Mouse (Mus musculus) left cerebral cortex, adult 18-20 months (tissue): ENCODE data around the gene Bivm. TPM values are rescaled to one million over a fixed set of nuclear protein-coding genes. Genes with fewer than 3 reads are reported as not detected.

Experiments used
- DNase-seq, 2 experiments: peaks; one replicate each; pipeline ENCODE4 v3.0.0; 2021 to 2022; ENCODE audit warnings: low spot score in 2 of 2, mixed read lengths in 1 of 2
- total RNA-seq, 2 experiments: library from RNA; stranded (reverse); gene quantifications; 2 replicates each; pipeline ENCODE4 v1.2.3; 2021

The Bivm gene
- total RNA-seq, 2 experiments from 2014 or later, result 30.0 to 34.6 TPM

DNA sequence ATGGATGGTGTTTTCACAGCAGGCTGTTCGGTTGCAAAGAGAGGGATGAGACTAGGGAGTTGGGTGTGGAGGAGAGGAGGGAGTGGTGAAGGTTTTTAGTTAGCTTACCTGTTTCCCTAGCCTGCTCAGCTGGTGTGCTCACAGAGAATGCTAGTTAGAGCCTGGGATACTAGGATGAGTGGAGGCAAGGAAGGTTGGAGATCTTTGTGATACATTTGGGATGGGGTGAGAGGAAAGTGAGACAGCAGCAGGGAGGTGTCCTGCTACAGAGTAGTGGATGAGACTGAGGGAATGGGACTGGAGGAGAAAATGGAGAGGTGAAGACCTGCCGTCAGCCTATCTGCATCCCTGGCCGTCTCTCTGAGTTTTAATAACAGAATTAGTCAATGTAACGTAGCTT lies 53.9 kb downstream of the Bivm start:
- no peak for DNase-seq

DNA sequence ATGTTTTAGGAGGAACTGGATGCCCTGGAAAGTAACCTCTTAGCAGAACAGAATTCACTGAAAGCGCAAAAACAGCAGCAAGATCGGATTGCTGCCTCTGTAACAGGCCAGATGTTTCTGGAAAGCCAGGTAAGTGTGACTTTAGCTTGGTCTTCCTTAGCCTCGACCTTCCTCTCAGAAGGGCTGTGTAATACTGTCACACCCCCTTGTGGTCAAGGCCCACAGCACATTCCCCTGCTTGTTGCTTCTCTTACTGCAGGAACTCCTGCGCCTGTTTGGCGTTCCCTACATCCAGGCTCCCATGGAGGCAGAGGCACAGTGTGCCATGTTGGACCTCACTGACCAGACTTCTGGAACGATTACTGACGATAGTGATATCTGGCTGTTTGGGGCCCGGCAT lies 55.1 kb downstream of the Bivm start:
- no peak for DNase-seq

DNA sequence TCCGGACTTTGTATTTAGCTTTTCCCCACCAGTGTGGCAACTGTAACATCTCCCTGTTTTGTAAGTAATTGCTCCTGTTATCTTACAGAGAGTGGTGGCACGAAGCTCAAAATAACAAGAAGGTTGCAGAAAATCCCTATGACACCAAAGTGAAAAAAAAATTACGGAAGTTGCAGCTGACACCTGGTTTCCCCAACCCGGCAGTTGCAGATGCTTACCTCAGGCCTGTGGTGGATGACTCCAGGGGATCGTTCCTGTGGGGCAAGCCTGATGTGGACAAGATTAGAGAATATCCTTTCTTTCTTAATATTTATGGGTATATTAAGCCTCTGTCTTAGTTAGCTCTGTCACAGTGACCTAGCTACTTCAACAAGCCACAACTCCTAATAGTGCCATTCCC lies 59.3 kb downstream of the Bivm start:
- no peak for DNase-seq

DNA sequence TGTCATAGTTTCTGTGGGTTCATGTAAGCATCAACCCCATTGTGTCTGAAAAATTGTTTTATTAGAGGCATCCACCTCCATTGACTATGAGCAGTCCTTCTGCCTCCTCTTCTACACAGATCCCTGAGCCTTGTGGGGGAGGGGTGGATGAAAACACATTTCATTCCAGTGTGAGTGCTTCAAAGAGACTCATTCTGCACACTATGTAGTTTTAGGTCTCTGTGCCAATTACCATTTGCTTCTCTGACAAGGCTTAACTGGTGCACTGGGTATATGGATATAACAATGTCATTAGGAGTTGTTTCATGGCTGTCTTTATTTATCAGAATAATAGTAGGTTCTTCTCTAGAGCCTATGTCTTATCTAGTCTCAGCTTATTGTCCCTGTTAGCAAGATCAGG lies 67.6 kb downstream of the Bivm start:
- DNase-seq, result no peak

Other genes with a start within 250 kb of the Bivm start
- gene Tpp2, start 185.3 kb upstream of the Bivm start, total RNA-seq, result 10 to 100 TPM; 44.4 to 46.8 TPM
- gene Mettl21c, start 98.9 kb upstream of the Bivm start, total RNA-seq, result not detected
- gene Gm8251, start 57.0 kb upstream of the Bivm start, total RNA-seq, result not detected
- 10 to 100 TPM in 1 of 2 experiments, 1 to 10 TPM in 1; 8.0 to 10.9 TPM for gene Tex30, start 16.5 kb upstream of the Bivm start, total RNA-seq
- 10 to 100 TPM in 1 of 2 experiments, 1 to 10 TPM in 1; 8.6 to 10.6 TPM for gene Kdelc1, start 149 bp upstream of the Bivm start, total RNA-seq
- gene Ercc5, start 28.8 kb downstream of the Bivm start, total RNA-seq, result 10 to 100 TPM; 21.5 to 22.8 TPM
- not detected for gene Mettl21e, start 100.0 kb downstream of the Bivm start, total RNA-seq